Comparison of ENCODE assay signal across 28 mouse cellular contexts in genomic region chr5:52147141-52147540, GRCm38 (mm10). TPM values are rescaled to one million over a fixed set of nuclear protein-coding genes. Genes with fewer than 3 reads are reported as not detected.
DNase-seq lines count a peak whose midpoint lies in the region; ATAC-seq and TF ChIP-seq lines count a peak whose summit lies in the region.
"Had no signal": no experiment of that assay in that cellular context is flagged by ENCODE, and none has a peak within 500 bp of the region (broad histone marks: within the 10 kb centered on the region; RNA-seq: fewer than 3 reads in every experiment).

No protein-coding gene starts in this region.

- intact Hi-C loops in gastrocnemius, adult 2 months (cut with DNase I): no loop called here

- DNase-seq in gastrocnemius, adult 2 months: no peak
- no peak for DNase-seq in gastrocnemius, postnatal 10 days
- DNase-seq in lung, postnatal 25 days (ENCODE audit: low spot score): peak; percentile 28
- DNase-seq in lung, postnatal 4 days: no peak
- DNase-seq in right cerebral cortex, adult 2 months (ENCODE audit: low spot score in 2 of 2): no peak
- DNase-seq: adrenal gland, postnatal 25 days; cerebellum, adult 18-20 months; cerebellum, postnatal 14 days; gastrocnemius, postnatal 14 days; heart, postnatal 14 days; kidney, adult 18-20 months; kidney, postnatal 25 days; layer of hippocampus, postnatal 36 days; lung, embryonic 14.5 days; spleen, adult 18-20 months; thymus, adult 18-20 months; thymus, postnatal 25 days had no signal

- no peaks in the 10 kb centered on the region for H3K9me3 ChIP-seq in hindbrain, embryonic 12.5 days (replicated peaks)
- H3K9me3 ChIP-seq: hindbrain, embryonic 10.5 days; kidney, embryonic 15.5 days; limb, embryonic 10.5 days; limb, embryonic 15.5 days had no signal

- peaks cover 17% of the 10 kb centered on the region for H3K36me3 ChIP-seq in hindbrain, embryonic 12.5 days

- no peak overlapping the region for H3K4me3 ChIP-seq in gastrocnemius, adult 2 months
- no peak overlapping the region for H3K4me3 ChIP-seq in hindbrain, embryonic 12.5 days
- H3K4me3 ChIP-seq: hindbrain, embryonic 10.5 days; kidney, embryonic 15.5 days; limb, embryonic 10.5 days; limb, embryonic 15.5 days had no signal

- H3K9ac ChIP-seq in hindbrain, embryonic 12.5 days: no peak overlapping the region
- H3K9ac ChIP-seq: kidney, embryonic 15.5 days; limb, embryonic 15.5 days; liver, embryonic 14.5 days; lung, embryonic 14.5 days had no signal

- H3K27ac ChIP-seq in gastrocnemius, adult 2 months: peak overlapping the region; percentile 41
- no peak overlapping the region for H3K27ac ChIP-seq in hindbrain, embryonic 12.5 days
- H3K27ac ChIP-seq: hindbrain, embryonic 10.5 days; kidney, embryonic 15.5 days; limb, embryonic 10.5 days; limb, embryonic 15.5 days; liver, embryonic 14.5 days had no signal

- no peaks in the 10 kb centered on the region for H3K4me1 ChIP-seq in hindbrain, embryonic 12.5 days
- H3K4me1 ChIP-seq: hindbrain, embryonic 10.5 days; kidney, embryonic 15.5 days; limb, embryonic 10.5 days; limb, embryonic 15.5 days had no signal

- no peak for TF ChIP-seq CTCF in gastrocnemius, adult 2 months (IDR thresholded peaks at IDR 0.05)

- peak; percentile 17; the same call in 1 of the 2 replicates for ATAC-seq in megakaryocyte, adult 5-6 weeks (ENCODE audit: poor library complexity, severe bottlenecking)
- ATAC-seq in hindbrain, embryonic 12.5 days (ENCODE audit: low FRiP score): no peak
- ATAC-seq: forebrain, embryonic 14.5 days; hindbrain, embryonic 16.5 days; midbrain, embryonic 16.5 days had no signal

- no peak overlapping the region for H3K4me2 ChIP-seq in hindbrain, embryonic 12.5 days (replicated peaks)
- H3K4me2 ChIP-seq: kidney, embryonic 15.5 days; limb, embryonic 15.5 days; lung, embryonic 14.5 days; midbrain, embryonic 11.5 days had no signal

- H3K27me3 ChIP-seq in hindbrain, embryonic 12.5 days: no peaks in the 10 kb centered on the region
- H3K27me3 ChIP-seq: kidney, embryonic 15.5 days; limb, embryonic 15.5 days had no signal

- WGBS in hindbrain, embryonic 12.5 days: 96% methylated on average over 4 of the region's 4 CpGs

RNA-seq across cellular contexts. Expression of gene Dhx15, which starts 43.2 kb away (rescaled TPM):
- 10 to 100 TPM; 41.0 to 45.7 TPM for total RNA-seq in gastrocnemius, adult 2 months (2021)
- total RNA-seq in gastrocnemius, postnatal 10 days (2021): 10 to 100 TPM; 46.2 to 59.4 TPM
- total RNA-seq in megakaryocyte, adult 5-6 weeks (2015): 191 and 207 TPM in 2 replicates
- 222 and 230 TPM in 2 replicates for total RNA-seq in megakaryocyte, adult 5-6 weeks (2017)
- 173 and 179 TPM in 2 replicates for polyA plus RNA-seq in hindbrain, embryonic 12.5 days (2016; fragmentation: Nextera tagmentation; extraction: Ambion mirVana)
